Mouse (Mus musculus) forebrain, embryonic 15.5 days (tissue): ENCODE results near the gene Arhgap10. TPM values are rescaled to one million over a fixed set of nuclear protein-coding genes. Genes with fewer than 3 reads are reported as not detected.

ENCODE experiments used
- ATAC-seq: fragments of 200-750 bp; cut with Nextera tagmentation; replicated peaks from 2 replicates; pipeline ENCODE4 v1.8.0; 2017; ENCODE audit warnings: mild to moderate bottlenecking, moderate TSS enrichment, moderate library complexity
- H3K27ac ChIP-seq: fragments of 300-500 bp; sonication (generic); replicated peaks from 2 replicates; pipeline ENCODE4 v1.5.1; 2015; ENCODE audit warnings: mild to moderate bottlenecking, inconsistent platforms
- H3K27me3 ChIP-seq: fragments of 300-500 bp; sonication (generic); 2 replicates; pipeline ENCODE4 v1.6.1; 2015; ENCODE audit warnings: inconsistent platforms
- H3K36me3 ChIP-seq: fragments of 300-500 bp; sonication (generic); 2 replicates; pipeline ENCODE4 v1.6.1; 2015; ENCODE audit warnings: mild to moderate bottlenecking, inconsistent platforms
- H3K4me1 ChIP-seq: fragments of 300-500 bp; sonication (generic); 2 replicates; pipeline ENCODE4 v1.6.1; 2015; ENCODE audit warnings: inconsistent platforms
- H3K4me2 ChIP-seq: fragments of 300-500 bp; sonication (generic); replicated peaks from 2 replicates; pipeline ENCODE4 v1.6.1; 2015; ENCODE audit warnings: mild to moderate bottlenecking, inconsistent platforms
- H3K4me3 ChIP-seq: fragments of 300-500 bp; sonication (generic); 2 replicates; pipeline ENCODE4 v1.5.1; 2015; ENCODE audit warnings: mild to moderate bottlenecking, inconsistent platforms
- H3K9ac ChIP-seq: fragments of 300-500 bp; sonication (generic); replicated peaks from 2 replicates; pipeline ENCODE4 v1.6.1; 2015; ENCODE audit warnings: mild to moderate bottlenecking, inconsistent platforms
- H3K9me3 ChIP-seq: fragments of 300-500 bp; sonication (generic); 2 replicates; pipeline ENCODE4 v1.6.1; 2016; ENCODE audit warnings: inconsistent platforms
- WGBS: fragments of 180-500 bp; shearing (Covaris S2); methylation state at CpG from one replicate; pipeline ENCODE4 v1.1.7; 2015; ENCODE audit warnings: mixed read lengths; 5-methylcytosine and 5-hydroxymethylcytosine counted together
- polyA plus RNA-seq: library from polyadenylated mRNA; unstranded; fragments of >200 nt; fragmentation: Nextera tagmentation; extraction: Ambion mirVana; gene quantifications from 2 replicates; pipeline ENCODE4 v1.2.1, GENCODE M21; 2015

Arhgap10 gene
- polyA plus RNA-seq, 1 experiment from 2014 or later, result 4.2 TPM

- ATAC-seq, result no peak
- Histone ChIP-seq H3K4me3 (no peak overlapping the region), H3K9ac (no peak overlapping the region), H3K36me3 (no peaks in the 10 kb centered on the region), H3K27ac (no peak overlapping the region), H3K4me2 (no peak overlapping the region), H3K27me3 (no peaks in the 10 kb centered on the region), H3K4me1 (peaks cover 4% of the 10 kb centered on the region; the same call in 1 of the 2 replicates), H3K9me3 (no peaks in the 10 kb centered on the region)
- WGBS, result 83% methylated on average over 4 of the region's 4 CpGs
Measured at GRCm38 (mm10) chr8:77428420-77428819, 89.3 kb downstream of the Arhgap10 start.

GRCm38 (mm10) chr8:77428015-77428414 lies 89.7 kb downstream of the Arhgap10 start:
- no peak overlapping the region for H3K4me2 ChIP-seq
- no peaks in the 10 kb centered on the region for H3K27me3 ChIP-seq
- WGBS, result 69% methylated on average over 6 of the region's 6 CpGs
- peaks cover 4% of the 10 kb centered on the region; the same call in 1 of the 2 replicates for H3K4me1 ChIP-seq
- H3K4me3 ChIP-seq, result no peak overlapping the region
- H3K9me3 ChIP-seq, result no peaks in the 10 kb centered on the region
- H3K27ac ChIP-seq, result no peak overlapping the region
- no peak for ATAC-seq
- H3K36me3 ChIP-seq, result no peaks in the 10 kb centered on the region
- no peak overlapping the region for H3K9ac ChIP-seq

GRCm38 (mm10) chr8:77427438-77427837 lies 90.3 kb downstream of the Arhgap10 start:
- WGBS, result 87% methylated on average over 9 of the region's 9 CpGs
- Histone ChIP-seq H3K4me3 (no peak overlapping the region), H3K36me3 (no peaks in the 10 kb centered on the region), H3K27me3 (no peaks in the 10 kb centered on the region), H3K9me3 (no peaks in the 10 kb centered on the region), H3K9ac (no peak overlapping the region), H3K4me1 (no peaks in the 10 kb centered on the region), H3K27ac (no peak overlapping the region), H3K4me2 (no peak overlapping the region)
- no peak for ATAC-seq

GRCm38 (mm10) chr8:77423850-77424249 lies 93.9 kb downstream of the Arhgap10 start:
- WGBS, result 70% methylated on average over 4 of the region's 6 CpGs
- no peaks in the 10 kb centered on the region for H3K9me3 ChIP-seq
- H3K4me2 ChIP-seq, result no peak overlapping the region
- no peak overlapping the region for H3K27ac ChIP-seq
- no peak overlapping the region for H3K9ac ChIP-seq
- H3K36me3 ChIP-seq, result no peaks in the 10 kb centered on the region
- no peaks in the 10 kb centered on the region for H3K4me1 ChIP-seq
- H3K27me3 ChIP-seq, result no peaks in the 10 kb centered on the region
- no peak overlapping the region for H3K4me3 ChIP-seq
- ATAC-seq, result no peak

- WGBS, result 90% methylated on average over 15 of the region's 15 CpGs
- H3K27me3 ChIP-seq, result no peaks in the 10 kb centered on the region
- H3K9ac ChIP-seq, result no peak overlapping the region
- H3K36me3 ChIP-seq, result no peaks in the 10 kb centered on the region
- H3K4me3 ChIP-seq, result no peak overlapping the region
- no peak for ATAC-seq
- H3K4me1 ChIP-seq, result no peaks in the 10 kb centered on the region
- no peak overlapping the region for H3K4me2 ChIP-seq
- no peaks in the 10 kb centered on the region for H3K9me3 ChIP-seq
- no peak overlapping the region for H3K27ac ChIP-seq
Measured at GRCm38 (mm10) chr8:77422632-77423252, 95.0 kb downstream of the Arhgap10 start.

- no peaks in the 10 kb centered on the region for H3K9me3 ChIP-seq
- H3K27me3 ChIP-seq, result no peaks in the 10 kb centered on the region
- no peak overlapping the region for H3K27ac ChIP-seq
- no peak overlapping the region for H3K4me2 ChIP-seq
- ATAC-seq, result no peak
- no peak overlapping the region for H3K4me3 ChIP-seq
- H3K9ac ChIP-seq, result no peak overlapping the region
- 90% methylated on average over 13 of the region's 13 CpGs for WGBS
- no peaks in the 10 kb centered on the region for H3K36me3 ChIP-seq
- H3K4me1 ChIP-seq, result no peaks in the 10 kb centered on the region
Measured at GRCm38 (mm10) chr8:77421596-77421995, 96.2 kb downstream of the Arhgap10 start.

GRCm38 (mm10) chr8:77419731-77420130 lies 98.0 kb downstream of the Arhgap10 start:
- ATAC-seq, result peak; percentile 76
- Histone ChIP-seq H3K9ac (no peak overlapping the region), H3K4me1 (no peaks in the 10 kb centered on the region), H3K27me3 (no peaks in the 10 kb centered on the region), H3K36me3 (no peaks in the 10 kb centered on the region), H3K27ac (no peak overlapping the region), H3K4me2 (no peak overlapping the region), H3K9me3 (no peaks in the 10 kb centered on the region), H3K4me3 (no peak overlapping the region)
- 53% methylated on average over 4 of the region's 4 CpGs for WGBS

- Histone ChIP-seq H3K27me3 (no peaks in the 10 kb centered on the region), H3K9ac (no peak overlapping the region), H3K4me3 (no peak overlapping the region), H3K4me2 (no peak overlapping the region), H3K36me3 (no peaks in the 10 kb centered on the region), H3K9me3 (no peaks in the 10 kb centered on the region), H3K27ac (no peak overlapping the region), H3K4me1 (no peaks in the 10 kb centered on the region)
- ATAC-seq, result no peak
- 29% methylated on average over 5 of the region's 5 CpGs for WGBS
Measured at GRCm38 (mm10) chr8:77416738-77417137, 101.0 kb downstream of the Arhgap10 start.

GRCm38 (mm10) chr8:77416034-77416433 lies 101.7 kb downstream of the Arhgap10 start:
- no peak overlapping the region for H3K4me3 ChIP-seq
- no peaks in the 10 kb centered on the region for H3K9me3 ChIP-seq
- 61% methylated on average over 5 of the region's 5 CpGs for WGBS
- no peak overlapping the region for H3K9ac ChIP-seq
- H3K36me3 ChIP-seq, result no peaks in the 10 kb centered on the region
- no peak overlapping the region for H3K27ac ChIP-seq
- no peaks in the 10 kb centered on the region for H3K4me1 ChIP-seq
- H3K27me3 ChIP-seq, result no peaks in the 10 kb centered on the region
- no peak overlapping the region for H3K4me2 ChIP-seq
- ATAC-seq, result no peak

GRCm38 (mm10) chr8:77411262-77411661 lies 106.5 kb downstream of the Arhgap10 start:
- H3K36me3 ChIP-seq, result no peaks in the 10 kb centered on the region
- no peaks in the 10 kb centered on the region for H3K4me1 ChIP-seq
- no peaks in the 10 kb centered on the region for H3K9me3 ChIP-seq
- no peak overlapping the region for H3K4me2 ChIP-seq
- H3K4me3 ChIP-seq, result no peak overlapping the region
- no peak for ATAC-seq
- no peaks in the 10 kb centered on the region for H3K27me3 ChIP-seq
- H3K9ac ChIP-seq, result no peak overlapping the region
- H3K27ac ChIP-seq, result no peak overlapping the region
- 97% methylated on average over 15 of the region's 15 CpGs for WGBS

GRCm38 (mm10) chr8:77410394-77410793 lies 107.4 kb downstream of the Arhgap10 start:
- no peaks in the 10 kb centered on the region for H3K27me3 ChIP-seq
- H3K4me3 ChIP-seq, result no peak overlapping the region
- no peak overlapping the region for H3K4me2 ChIP-seq
- H3K9ac ChIP-seq, result no peak overlapping the region
- H3K36me3 ChIP-seq, result no peaks in the 10 kb centered on the region
- ATAC-seq, result no peak
- no peak overlapping the region for H3K27ac ChIP-seq
- no peaks in the 10 kb centered on the region for H3K4me1 ChIP-seq
- no peaks in the 10 kb centered on the region for H3K9me3 ChIP-seq
- 70% methylated on average over 9 of the region's 9 CpGs for WGBS

- H3K9ac ChIP-seq, result no peak overlapping the region
- ATAC-seq, result no peak
- WGBS, result 85% methylated on average over 19 of the region's 19 CpGs
- no peaks in the 10 kb centered on the region for H3K36me3 ChIP-seq
- no peaks in the 10 kb centered on the region for H3K27me3 ChIP-seq
- H3K27ac ChIP-seq, result no peak overlapping the region
- no peaks in the 10 kb centered on the region for H3K4me1 ChIP-seq
- H3K4me3 ChIP-seq, result no peak overlapping the region
- H3K9me3 ChIP-seq, result no peaks in the 10 kb centered on the region
- no peak overlapping the region for H3K4me2 ChIP-seq
Measured at GRCm38 (mm10) chr8:77408527-77409215, 109.1 kb downstream of the Arhgap10 start.

GRCm38 (mm10) chr8:77406846-77407245 lies 110.9 kb downstream of the Arhgap10 start:
- H3K4me1 ChIP-seq, result no peaks in the 10 kb centered on the region
- H3K4me3 ChIP-seq, result no peak overlapping the region
- 80% methylated on average over 13 of the region's 13 CpGs for WGBS
- H3K36me3 ChIP-seq, result no peaks in the 10 kb centered on the region
- no peak overlapping the region for H3K9ac ChIP-seq
- no peak for ATAC-seq
- no peaks in the 10 kb centered on the region for H3K9me3 ChIP-seq
- no peaks in the 10 kb centered on the region for H3K27me3 ChIP-seq
- H3K27ac ChIP-seq, result no peak overlapping the region
- no peak overlapping the region for H3K4me2 ChIP-seq
